Mouse (Mus musculus) megakaryocyte, embryonic 14.5 days (primary cell): ENCODE data around the gene Araf.

Source experiments
- FLI1 ChIP-seq: IDR thresholded peaks from 2 replicates; pipeline ENCODE4 v1.6.1; 2012; ENCODE audit warnings: low read length, inconsistent platforms, mixed read lengths
- GATA1 ChIP-seq: IDR thresholded peaks from 3 replicates; pipeline ENCODE4 v1.6.1; 2012; ENCODE audit warnings: mixed read lengths, low read length, inconsistent platforms, borderline replicate concordance

DNA sequence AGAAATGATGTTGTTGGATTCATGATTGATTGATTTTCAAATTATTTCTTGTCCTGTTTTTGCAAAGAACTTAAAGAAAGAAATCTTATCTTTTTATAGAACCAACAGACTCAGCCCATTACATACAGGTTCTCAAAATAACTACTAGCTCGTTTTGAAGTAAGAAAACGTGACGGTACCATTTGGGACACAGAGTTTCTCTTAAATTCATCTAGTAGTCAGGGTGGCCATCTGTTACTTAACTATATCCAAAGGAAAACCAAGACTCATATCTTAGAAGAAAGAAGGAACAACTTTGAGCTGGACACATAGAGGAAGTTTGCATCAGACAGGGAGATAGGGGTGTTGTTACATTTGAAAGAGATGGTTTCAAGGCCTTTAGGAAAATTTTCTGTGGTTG is 49.6 kb downstream of the Araf start:
- no peak for TF ChIP-seq GATA1
- no peak for TF ChIP-seq FLI1
